Mouse (Mus musculus) liver, adult 2 months (tissue): ENCODE data around the gene Cd180.

ENCODE experiments used
- CTCF ChIP-seq: fragments of 200-500 bp; IDR thresholded peaks from 2 replicates; pipeline ENCODE4 v1.5.1; 2011; ENCODE audit warnings: low read depth, low read length, control low read depth
- POLR2A ChIP-seq: fragments of 200-500 bp; IDR thresholded peaks from 2 replicates; pipeline ENCODE4 v1.6.1; 2011; ENCODE audit warnings: low read length, control low read depth; ENCODE audit not compliant: insufficient read depth; ENCODE audit errors: extremely low read depth

- TF ChIP-seq CTCF (no peak), POLR2A (no peak)
Observed at GRCm38 (mm10) chr13:102758021-102758420, 64.7 kb downstream of the Cd180 start.
